Mouse (Mus musculus): ENCODE measurements at regions not wholly inside any gene's neighbourhood (a gene's known extent, or its start where the extent isn't known, plus 50 kb on each side); places are given as distances from the start of the nearest gene placed in this dataset.

GRCm38 (mm10) chr2:147944171-147945040, 102.4 kb downstream of the Foxa2 start:
- Histone ChIP-seq H3K4me3 (replicated peaks; ENCODE audit: low read length) (no peak overlapping the region), H3K27ac (replicated peaks; ENCODE audit: low read depth, low read length) (no peak overlapping the region), H3K9me3 (ENCODE audit: control insufficient read depth, low read length) (no peaks in the 10 kb centered on the region), H3K4me2 (replicated peaks; ENCODE audit: low read depth, low read length, severe bottlenecking) (no peak overlapping the region), H3K36me3 (ENCODE audit: control insufficient read depth, insufficient read depth, low read length) (no peaks in the 10 kb centered on the region), H3K27me3 (ENCODE audit: control insufficient read depth, insufficient read depth, low read length) (no peaks in the 10 kb centered on the region), H3K4me1 (ENCODE audit: control insufficient read depth, insufficient read depth, low read length) (no peaks in the 10 kb centered on the region), H3K9ac (ENCODE audit: low read depth, low read length, severe bottlenecking) (no peak overlapping the region)
- DNase-seq (ENCODE audit: low spot score): no peak
- no peak for ATAC-seq (ENCODE audit: low FRiP score, low read depth)
- 85% methylated on average over 7 of the region's 7 CpGs for WGBS
- no peak for TF ChIP-seq POLR2A (IDR thresholded peaks at IDR 0.05; ENCODE audit: borderline replicate concordance, extremely low read depth, insufficient read depth, insufficient read length)

GRCm38 (mm10) chr2:147942591-147942990, 104.2 kb downstream of the Foxa2 start:
- Histone ChIP-seq H3K27me3 (ENCODE audit: control insufficient read depth, insufficient read depth, low read length) (no peaks in the 10 kb centered on the region), H3K4me3 (replicated peaks; ENCODE audit: low read length) (no peak overlapping the region), H3K36me3 (ENCODE audit: control insufficient read depth, insufficient read depth, low read length) (no peaks in the 10 kb centered on the region), H3K9ac (ENCODE audit: low read depth, low read length, severe bottlenecking) (no peak overlapping the region), H3K4me1 (ENCODE audit: control insufficient read depth, insufficient read depth, low read length) (no peaks in the 10 kb centered on the region), H3K4me2 (replicated peaks; ENCODE audit: low read depth, low read length, severe bottlenecking) (no peak overlapping the region), H3K27ac (replicated peaks; ENCODE audit: low read depth, low read length) (no peak overlapping the region), H3K9me3 (ENCODE audit: control insufficient read depth, low read length) (no peaks in the 10 kb centered on the region)
- DNase-seq (ENCODE audit: low spot score) (no peak), ATAC-seq (ENCODE audit: low FRiP score, low read depth) (no peak)
- no peak for TF ChIP-seq POLR2A (IDR thresholded peaks at IDR 0.05; ENCODE audit: borderline replicate concordance, extremely low read depth, insufficient read depth, insufficient read length)
- 72% methylated on average over 4 of the region's 4 CpGs for WGBS

GRCm38 (mm10) chr2:147941319-147941718, 105.5 kb downstream of the Foxa2 start:
- no peak for DNase-seq (ENCODE audit: low spot score)
- Histone ChIP-seq H3K4me3 (replicated peaks; ENCODE audit: low read length) (no peak overlapping the region), H3K27ac (replicated peaks; ENCODE audit: low read depth, low read length) (no peak overlapping the region), H3K36me3 (ENCODE audit: control insufficient read depth, insufficient read depth, low read length) (no peaks in the 10 kb centered on the region), H3K4me2 (replicated peaks; ENCODE audit: low read depth, low read length, severe bottlenecking) (no peak overlapping the region), H3K9ac (ENCODE audit: low read depth, low read length, severe bottlenecking) (no peak overlapping the region), H3K27me3 (ENCODE audit: control insufficient read depth, insufficient read depth, low read length) (no peaks in the 10 kb centered on the region), H3K4me1 (ENCODE audit: control insufficient read depth, insufficient read depth, low read length) (no peaks in the 10 kb centered on the region), H3K9me3 (ENCODE audit: control insufficient read depth, low read length) (0 out of 2 replicates have a peak, but pooled peaks cover 4% of the 10 kb centered on the region)
- no peak for TF ChIP-seq POLR2A (IDR thresholded peaks at IDR 0.05; ENCODE audit: borderline replicate concordance, extremely low read depth, insufficient read depth, insufficient read length)
- WGBS: 31% methylated on average over 4 of the region's 4 CpGs
- ATAC-seq (ENCODE audit: low FRiP score, low read depth): no peak

- 0 out of 2 replicates have a peak, but pooled peaks cover 5% of the 10 kb centered on the region for H3K4me1 ChIP-seq (ENCODE audit: control insufficient read depth, insufficient read depth, low read length)
- no peak overlapping the region for H3K4me3 ChIP-seq (replicated peaks; ENCODE audit: low read length)
- H3K9me3 ChIP-seq (ENCODE audit: control insufficient read depth, low read length): 0 out of 2 replicates have a peak, but pooled peaks cover 5% of the 10 kb centered on the region
- H3K27me3 ChIP-seq (ENCODE audit: control insufficient read depth, insufficient read depth, low read length): no peaks in the 10 kb centered on the region
- DNase-seq (ENCODE audit: low spot score): no peak
- 79% methylated on average over 2 of the region's 2 CpGs for WGBS
- no peak overlapping the region for H3K4me2 ChIP-seq (replicated peaks; ENCODE audit: low read depth, low read length, severe bottlenecking)
- H3K27ac ChIP-seq (replicated peaks; ENCODE audit: low read depth, low read length): no peak overlapping the region
- TF ChIP-seq POLR2A (IDR thresholded peaks at IDR 0.05; ENCODE audit: borderline replicate concordance, extremely low read depth, insufficient read depth, insufficient read length): no peak
- H3K9ac ChIP-seq (ENCODE audit: low read depth, low read length, severe bottlenecking): no peak overlapping the region
- H3K36me3 ChIP-seq (ENCODE audit: control insufficient read depth, insufficient read depth, low read length): no peaks in the 10 kb centered on the region
- no peak for ATAC-seq (ENCODE audit: low FRiP score, low read depth)
Measured at GRCm38 (mm10) chr2:147932494-147932893, 114.3 kb downstream of the Foxa2 start.

- no peak for ATAC-seq (ENCODE audit: low FRiP score, low read depth)
- no peaks in the 10 kb centered on the region for H3K9me3 ChIP-seq (ENCODE audit: control insufficient read depth, low read length)
- H3K27ac ChIP-seq (replicated peaks; ENCODE audit: low read depth, low read length): no peak overlapping the region
- TF ChIP-seq POLR2A (IDR thresholded peaks at IDR 0.05; ENCODE audit: borderline replicate concordance, extremely low read depth, insufficient read depth, insufficient read length): no peak
- no peak overlapping the region for H3K4me3 ChIP-seq (replicated peaks; ENCODE audit: low read length)
- DNase-seq (ENCODE audit: low spot score): no peak
- no peaks in the 10 kb centered on the region for H3K36me3 ChIP-seq (ENCODE audit: control insufficient read depth, insufficient read depth, low read length)
- 0 out of 2 replicates have a peak, but pooled peaks cover 5% of the 10 kb centered on the region for H3K4me1 ChIP-seq (ENCODE audit: control insufficient read depth, insufficient read depth, low read length)
- H3K27me3 ChIP-seq (ENCODE audit: control insufficient read depth, insufficient read depth, low read length): no peaks in the 10 kb centered on the region
- 59% methylated on average over 5 of the region's 5 CpGs for WGBS
- H3K9ac ChIP-seq (ENCODE audit: low read depth, low read length, severe bottlenecking): no peak overlapping the region
- no peak overlapping the region for H3K4me2 ChIP-seq (replicated peaks; ENCODE audit: low read depth, low read length, severe bottlenecking)
Measured at GRCm38 (mm10) chr2:147929031-147929711, 117.6 kb downstream of the Foxa2 start.

All from limb, embryonic 14.5 days (tissue).